Mouse (Mus musculus) cerebellum, adult (tissue): ENCODE measurements around the gene Zswim3.
"Not testable (repeated sequence)": the region's sequence is repeated elsewhere in the genome, so short reads cannot be mapped to it uniquely, and the experiment has no call there.

ENCODE experiments used
- ATAC-seq: cut with Nextera tagmentation; 2 replicates; pipeline ENCODE4 v1.9.2; 2017; ENCODE audit warnings: mild to moderate bottlenecking, moderate library complexity, mixed read lengths; ENCODE audit not compliant: insufficient number of reproducible peaks, low FRiP score, low TSS enrichment

The Zswim3 gene

DNA sequence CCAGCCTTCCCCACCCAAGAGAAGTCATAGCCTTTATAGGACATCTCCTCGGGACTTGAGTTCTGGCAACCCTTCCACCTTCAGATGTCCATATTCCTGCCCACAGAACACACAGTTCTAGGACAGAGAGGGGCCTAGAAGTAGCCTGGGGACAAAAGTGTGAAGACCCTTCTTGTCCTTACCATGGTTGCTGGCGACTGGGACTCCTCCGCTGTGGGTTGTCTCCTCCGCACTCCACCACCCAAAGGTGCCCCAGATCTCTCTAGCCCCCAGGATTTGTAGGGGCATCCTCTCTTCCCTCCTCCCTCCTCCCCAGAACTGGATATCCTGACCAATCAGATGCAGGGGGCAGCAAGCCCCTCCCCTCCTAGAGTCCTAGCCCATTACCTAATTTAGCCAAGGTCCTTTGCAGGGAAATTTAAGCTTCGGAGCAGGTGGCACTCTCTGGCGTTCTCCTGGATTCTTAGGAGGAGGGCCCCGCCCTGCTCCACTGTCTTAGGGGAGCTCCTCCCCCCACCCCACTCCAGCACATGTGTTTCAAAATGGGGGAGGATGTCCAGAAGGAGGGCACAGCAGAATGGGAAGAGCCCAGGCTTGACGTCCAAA lies 25.3 kb upstream of the Zswim3 start, which contains the start of gene Tnnc2:
Gene Tnnc2 (minus strand): TSS at position 487 of the 606 bp plus-strand sequence.
- no peak for ATAC-seq

GRCm38 (mm10) chr2:164781876-164782275 lies 23.0 kb upstream of the Zswim3 start:
- ATAC-seq: no peak

GRCm38 (mm10) chr2:164783926-164784581 lies 20.8 kb upstream of the Zswim3 start:
- ATAC-seq: no peak

- no peak for ATAC-seq
These were observed 20.0 kb upstream of the Zswim3 start for GRCm38 (mm10) chr2:164784869-164785420.

- ATAC-seq: peak; percentile 89
These were observed 19.2 kb upstream of the Zswim3 start, which contains the start of gene Snx21 for GRCm38 (mm10) chr2:164785481-164786387. Gene Snx21, plus strand, starts transcription at chr2:164785823.

DNA sequence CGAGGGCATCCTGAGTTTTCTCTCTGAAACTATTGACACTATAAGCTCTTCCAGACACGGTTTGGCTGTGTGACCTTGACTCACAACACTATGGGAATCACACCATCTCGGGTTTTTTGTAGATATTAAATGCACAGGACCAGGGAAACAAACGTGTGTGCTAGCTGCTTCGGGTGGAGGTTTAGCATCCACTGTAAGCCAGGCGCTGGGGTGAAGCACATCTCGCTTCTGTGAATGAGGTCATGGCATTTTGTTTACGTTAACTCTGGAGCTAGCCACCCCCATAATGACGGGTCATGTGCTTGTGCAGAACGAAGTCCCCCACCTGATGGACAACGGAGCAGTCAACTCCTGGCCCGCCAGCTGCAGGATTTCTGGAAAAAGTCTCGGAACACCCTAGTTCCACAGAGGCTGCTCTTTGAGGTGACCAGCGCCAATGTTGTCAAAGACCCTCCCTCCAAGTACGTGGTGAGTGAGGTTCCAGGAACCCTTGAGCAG lies 18.5 kb upstream of the Zswim3 start:
- ATAC-seq: no peak

- no peak for ATAC-seq
These were observed 17.9 kb upstream of the Zswim3 start for GRCm38 (mm10) chr2:164787032-164787431.

DNA sequence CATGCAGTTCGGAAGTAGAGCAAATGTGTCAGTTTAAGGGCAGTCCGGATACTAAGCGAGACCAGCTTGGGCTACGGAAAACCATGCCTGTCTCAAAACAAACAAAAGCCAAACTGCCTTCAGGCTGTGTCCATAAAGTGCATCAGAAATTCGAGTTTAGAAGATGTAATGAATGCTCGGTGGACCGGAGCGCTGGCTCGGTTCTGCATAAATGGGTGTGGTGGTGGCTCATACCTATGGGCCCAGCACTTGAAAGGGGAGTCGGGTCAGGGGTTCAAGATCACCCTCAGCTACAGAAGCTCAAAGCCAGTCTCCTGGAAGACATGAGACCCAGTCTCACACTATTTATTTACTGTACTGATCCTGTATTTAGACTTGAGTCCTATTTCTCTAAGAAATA lies 17.1 kb upstream of the Zswim3 start:
- no peak for ATAC-seq

- ATAC-seq: no peak
These were observed 16.5 kb upstream of the Zswim3 start for GRCm38 (mm10) chr2:164788411-164788810.

DNA sequence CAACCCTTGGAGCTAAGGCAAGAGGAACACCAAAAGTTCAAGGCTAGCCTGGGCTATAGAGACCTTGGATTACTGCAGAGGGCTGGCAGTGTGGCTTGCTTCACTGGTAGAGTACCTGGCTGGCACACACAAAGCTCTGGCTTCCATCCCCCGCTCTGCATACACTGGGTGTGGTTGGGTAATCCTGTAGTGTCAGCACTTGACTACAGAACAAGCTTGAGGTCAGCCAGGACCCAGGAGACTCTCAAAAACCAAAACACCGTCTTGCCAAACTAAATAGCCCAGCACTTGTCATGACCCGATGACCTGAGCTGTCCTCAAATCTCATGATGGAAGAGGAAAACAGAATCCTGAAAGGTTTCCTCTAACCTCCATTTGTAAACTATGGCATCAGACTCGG lies 14.4 kb upstream of the Zswim3 start:
- no peak for ATAC-seq

GRCm38 (mm10) chr2:164791841-164792261 lies 13.0 kb upstream of the Zswim3 start:
- no peak for ATAC-seq

GRCm38 (mm10) chr2:164792400-164793190 lies 12.3 kb upstream of the Zswim3 start:
- ATAC-seq: no peak

DNA sequence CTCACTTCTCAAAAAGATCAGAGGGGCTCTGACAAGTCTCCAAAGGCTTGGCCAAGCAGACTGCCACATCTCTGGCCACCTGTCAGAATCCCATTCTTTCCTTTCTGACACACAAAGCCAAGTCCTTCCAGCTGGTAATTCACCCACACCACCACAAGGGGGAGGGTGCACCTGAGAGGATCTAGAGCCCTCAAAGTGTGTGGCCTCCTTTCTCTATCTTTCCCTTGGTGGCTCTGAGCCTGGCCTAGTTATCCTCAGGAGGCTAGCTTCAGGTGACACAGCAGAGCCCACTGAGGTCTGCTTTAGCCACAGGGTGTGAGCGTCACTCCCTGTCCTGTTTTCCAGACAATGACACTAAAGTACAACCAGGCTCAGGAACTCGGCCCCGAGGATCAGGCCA lies 11.7 kb upstream of the Zswim3 start:
- peak; percentile 57 for ATAC-seq

- no peak for ATAC-seq
These were observed 11.1 kb upstream of the Zswim3 start for GRCm38 (mm10) chr2:164793772-164794171.

GRCm38 (mm10) chr2:164794293-164794692 lies 10.6 kb upstream of the Zswim3 start:
- no peak for ATAC-seq

DNA sequence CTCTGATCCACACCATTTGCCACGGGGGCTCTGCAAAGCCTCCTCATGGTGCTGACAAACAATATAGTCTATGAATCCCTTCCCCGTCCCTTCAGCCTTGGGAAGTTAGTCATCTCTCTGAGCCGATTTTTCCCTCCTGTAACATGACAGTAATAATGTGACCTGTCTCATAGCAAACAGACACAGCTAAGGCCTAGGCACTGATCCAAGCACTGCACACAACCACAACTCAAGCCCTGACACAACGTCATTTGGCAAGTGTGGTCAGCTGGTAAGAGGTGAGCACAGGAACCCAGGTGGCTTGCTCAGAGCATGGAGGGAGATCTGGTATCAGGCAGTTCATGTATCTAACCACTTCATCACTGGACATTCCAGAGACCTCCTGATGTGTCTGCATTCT lies 9.0 kb upstream of the Zswim3 start:
- no peak for ATAC-seq

DNA sequence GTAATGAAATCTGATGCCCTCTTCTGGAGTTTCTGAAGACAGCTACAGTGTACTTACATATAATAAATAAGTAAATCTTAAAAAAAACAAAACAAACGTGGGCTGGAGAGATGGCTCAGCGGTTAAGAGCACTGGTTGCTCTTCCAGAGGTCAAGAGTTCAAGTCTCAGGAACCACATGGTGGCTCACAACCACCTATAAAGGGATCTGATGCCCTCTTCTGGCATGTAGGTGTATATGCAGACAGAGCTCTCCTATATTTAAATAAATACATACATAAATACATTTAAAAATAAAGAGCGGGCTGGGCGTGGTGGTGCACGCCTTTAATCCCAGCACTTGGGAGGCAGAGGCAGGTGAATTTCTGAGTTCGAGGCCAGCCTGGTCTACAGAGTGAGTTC lies 6.3 kb upstream of the Zswim3 start:
- ATAC-seq: not testable (repeated sequence)

GRCm38 (mm10) chr2:164800252-164801004 lies 4.5 kb upstream of the Zswim3 start:
- ATAC-seq: no peak
